Mouse (Mus musculus) Patski (cell line): ENCODE measurements around the gene Vegfb. TPM values are rescaled to one million over a fixed set of nuclear protein-coding genes. Genes with fewer than 3 reads are reported as not detected.
"Not testable (repeated sequence)": the region's sequence is repeated elsewhere in the genome, so short reads cannot be mapped to it uniquely, and the experiment has no call there.

Experiments used
- ATAC-seq: fragments of 100-300 bp; one replicate; pipeline ENCODE4 v1.8.0; 2021
- CTCF ChIA-PET: fragments of 350-600 bp; sonication (Branson Sonifier 250); formaldehyde crosslinking; loops from one replicate; lab custom pipeline; 2022; ENCODE audit warnings: inconsistent platforms; lab: Charles Lee
- POLR2A ChIA-PET: fragments of 350-600 bp; sonication (Branson Sonifier 250); formaldehyde crosslinking; loops from one replicate; lab custom pipeline; 2022; ENCODE audit warnings: antibody characterized with exemption, inconsistent platforms; lab: Charles Lee
- DNase-seq: peaks from one replicate; pipeline ENCODE4 v3.0.0-alpha.2; 2011; ENCODE audit warnings: low read depth, low spot score
- H3K27me3 ChIP-seq: fragments of 371-371 bp; one replicate; pipeline ENCODE4 v1.5.1; 2021
- CTCF ChIP-seq: fragments of 100-300 bp; IDR thresholded peaks from one replicate; pipeline ENCODE4 v1.5.1; 2021
- in situ Hi-C: fragments of 300-500 bp; cut with MboI; formaldehyde crosslinking; loops from 3 replicates; pipeline ENCODE4 v1.11.1; 2018; ENCODE audit warnings: low pct_unique_long_range_greater_than_20kb, mixed read lengths
- polyA plus RNA-seq: library from polyadenylated mRNA; unstranded; gene quantifications from one replicate; pipeline ENCODE4 v1.2.3, GENCODE M21; 2021

Vegfb gene
- polyA plus RNA-seq, 1 experiment from 2014 or later = 87.1 TPM

- in situ Hi-C loops = no loop called here
- no peaks in the 10 kb centered on the region for H3K27me3 ChIP-seq
- POLR2A ChIA-PET = no interaction called here
- TF ChIP-seq CTCF = no peak
- CTCF ChIA-PET = interaction anchor here (2.9 kb wide), 1 partner anchor 14 kb away, joined by 9 read pairs; no protein-coding TSS in a partner anchor
- DNase-seq (no peak), ATAC-seq (no peak)
These were observed 5.7 kb upstream of the Vegfb start for GRCm38 (mm10) chr19:6993011-6993770.

GRCm38 (mm10) chr19:6992011-6992858 is 4.8 kb upstream of the Vegfb start, which contains the start of gene Dnajc4:
Dnajc4 (minus strand) TSS chr19:6992572.
- ATAC-seq = peak; percentile 70
- CTCF ChIA-PET = interaction anchor here (2.9 kb wide), 1 partner anchor 13 kb away, joined by 9 read pairs; no protein-coding TSS in a partner anchor
- in situ Hi-C loops = no loop called here
- TF ChIP-seq CTCF = no peak
- POLR2A ChIA-PET = interaction anchor here (0.8 to 1.3 kb wide), 3 partner anchors 10 to 40 kb away, joined by 3 to 4 read pairs (median 3); no protein-coding TSS in a partner anchor
- DNase-seq = no peak
- H3K27me3 ChIP-seq = no peaks in the 10 kb centered on the region

- DNase-seq, in situ Hi-C loops, ATAC-seq, H3K27me3 ChIP-seq: not testable (repeated sequence)
- CTCF ChIA-PET = interaction anchor here (0.8 to 2.9 kb wide), 2 partner anchors 10 to 12 kb away, joined by 3 to 9 read pairs; no protein-coding TSS in a partner anchor
- POLR2A ChIA-PET = interaction anchor here (0.8 to 1.3 kb wide), 3 partner anchors 9 to 39 kb away, joined by 3 to 4 read pairs (median 3); no protein-coding TSS in a partner anchor
These were observed 3.7 kb upstream of the Vegfb start for GRCm38 (mm10) chr19:6991166-6991565.

- POLR2A ChIA-PET = no interaction called here
- CTCF ChIA-PET = interaction anchor here (0.8 to 2.9 kb wide), 2 partner anchors 10 to 12 kb away, joined by 3 to 9 read pairs; no protein-coding TSS in a partner anchor
These were observed 3.3 kb upstream of the Vegfb start for GRCm38 (mm10) chr19:6990712-6991111.

GRCm38 (mm10) chr19:6989251-6989650 is 1.8 kb upstream of the Vegfb start:
- ATAC-seq (no peak), DNase-seq (no peak)
- H3K27me3 ChIP-seq = no peaks in the 10 kb centered on the region
- ChIA-PET CTCF (interaction anchor here (0.8 kb wide), 1 partner anchor 10 kb away, joined by 3 read pairs; no protein-coding TSS in a partner anchor), POLR2A (interaction anchor here (2.9 kb wide), 1 partner anchor 14 kb away, joined by 13 read pairs; the partner anchor contains the start of genes Plcb3 and Ppp1r14b)
- no peak for TF ChIP-seq CTCF
- in situ Hi-C loops = no loop called here

More at GRCm38 (mm10) chr19:6990712-6991111, 3.3 kb upstream of the Vegfb start:
- H3K27me3 ChIP-seq = no peaks in the 10 kb centered on the region
- DNase-seq (no peak), ATAC-seq (no peak)
- TF ChIP-seq CTCF = no peak
- in situ Hi-C loops = no loop called here

- no peak for TF ChIP-seq CTCF
- ChIA-PET POLR2A (interaction anchor here (1.9 to 2.9 kb wide), 2 partner anchors 8 to 13 kb away, joined by 12 to 13 read pairs; partner anchors contain the start of genes Nudt22, Plcb3, Ppp1r14b and Trpt1), CTCF (interaction anchor here (0.9 to 1.0 kb wide), 2 partner anchors 8 to 18 kb away, joined by 3 to 4 read pairs; no protein-coding TSS in a partner anchor)
- ATAC-seq (peak; percentile 5), DNase-seq (no peak)
- H3K27me3 ChIP-seq = no peaks in the 10 kb centered on the region
- in situ Hi-C loops = no loop called here
These were observed 444 bp upstream of the Vegfb start for GRCm38 (mm10) chr19:6987904-6988285.

- no peak for DNase-seq
- no peak for TF ChIP-seq CTCF
- CTCF ChIA-PET = no interaction called here
- in situ Hi-C loops = no loop called here
- no peaks in the 10 kb centered on the region for H3K27me3 ChIP-seq
- ATAC-seq = no peak
- POLR2A ChIA-PET = interaction anchor here (0.6 to 1.9 kb wide), 5 partner anchors 9 to 35 kb away, joined by 3 to 12 read pairs (median 3); partner anchors contain the start of genes Nudt22 and Trpt1
These were observed 1.3 kb downstream of the Vegfb start for GRCm38 (mm10) chr19:6985951-6986708.

GRCm38 (mm10) chr19:6985300-6985699 is 2.2 kb downstream of the Vegfb start:
- ChIA-PET CTCF (no interaction called here), POLR2A (interaction anchor here (0.6 to 1.4 kb wide), 4 partner anchors 10 to 55 kb away, joined by 3 to 5 read pairs (median 3); partner anchors contain the start of genes Bad, Nudt22 and Trpt1)
- DNase-seq (no peak), ATAC-seq (no peak)
- TF ChIP-seq CTCF = no peak
- in situ Hi-C loops = no loop called here
- no peaks in the 10 kb centered on the region for H3K27me3 ChIP-seq

- DNase-seq = no peak
- no peaks in the 10 kb centered on the region for H3K27me3 ChIP-seq
- ATAC-seq = no peak
- ChIA-PET CTCF (no interaction called here), POLR2A (no interaction called here)
- no peak for TF ChIP-seq CTCF
- in situ Hi-C loops = no loop called here
These were observed 3.8 kb downstream of the Vegfb start for GRCm38 (mm10) chr19:6983621-6984020.
